Mouse (Mus musculus) lung, postnatal 0 days (tissue): ENCODE measurements at regions not wholly inside any gene's neighbourhood (a gene's known extent, or its start where the extent isn't known, plus 50 kb on each side); places are given as distances from the start of the nearest gene placed in this dataset.
A peak's percentile ranks its signal among the peaks of the same experiment; 100 is the strongest.

Experiments
- CTCF ChIP-seq: IDR thresholded peaks from 2 replicates; pipeline ENCODE4 v1.5.1; 2016; ENCODE audit warnings: antibody characterized with exemption, mild to moderate bottlenecking
- EP300 ChIP-seq: IDR thresholded peaks from 2 replicates; pipeline ENCODE4 v1.6.1; 2016; ENCODE audit warnings: antibody characterized with exemption, mild to moderate bottlenecking, control low read depth

DNA sequence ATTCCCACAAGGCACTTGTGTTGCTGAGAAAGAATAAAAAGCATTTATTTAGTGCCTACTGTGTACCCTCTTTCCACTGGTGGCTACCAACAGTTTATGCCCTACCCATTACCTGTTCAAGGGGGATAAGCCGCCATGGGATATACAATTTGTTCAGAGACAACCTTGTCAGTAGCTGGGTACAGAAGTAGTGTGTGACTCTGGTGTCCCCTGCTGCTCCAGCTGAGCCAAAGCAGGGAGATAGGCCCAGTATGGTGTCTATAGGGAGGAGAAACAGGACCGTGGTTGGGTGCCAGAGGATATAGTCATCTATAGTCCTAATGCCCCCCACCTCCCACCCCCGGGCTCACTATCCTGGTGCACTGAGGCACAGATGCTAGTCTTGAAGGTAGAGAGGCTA lies 152.6 kb upstream of the Lemd2 start:
- TF ChIP-seq CTCF (peak; percentile 62), EP300 (no peak)
